In genomic region chr1:82289116-82289989, GRCm38 (mm10) we compare ENCODE assay signal across 9 mouse cellular contexts. TPM values are rescaled to one million over a fixed set of nuclear protein-coding genes. Genes with fewer than 3 reads are reported as not detected.
DNase-seq lines count a peak whose midpoint lies in the region; ATAC-seq and TF ChIP-seq lines count a peak whose summit lies in the region.
"Had no signal": no experiment of that assay in that cellular context is flagged by ENCODE, and none has a peak within 500 bp of the region (broad histone marks: within the 10 kb centered on the region; RNA-seq: fewer than 3 reads in every experiment).

No protein-coding gene starts in this region.

- no peak for TF ChIP-seq EP300 in heart, adult 2 months (IDR thresholded peaks at IDR 0.05; ENCODE audit: insufficient read depth, low read depth, low read length)

- H3K79me2 ChIP-seq in heart, adult 2 months (replicated peaks; ENCODE audit: control insufficient read depth, insufficient read depth, low read length): peaks cover 8% of the 10 kb centered on the region; the same call in 1 of the 2 replicates

- H3K4me3 ChIP-seq in thymus, adult 2 months (ENCODE audit: control insufficient read depth, insufficient read depth, low read length): 0 out of 2 replicates have a peak overlapping the region, but pooled peaks have one; percentile 45
- H3K4me3 ChIP-seq in heart, adult 2 months: peak overlapping the region; percentile 67
- H3K4me3 ChIP-seq in kidney, postnatal 0 days (replicated peaks; ENCODE audit: low read depth, low read length): peak overlapping the region; percentile 68
- H3K4me3 ChIP-seq in midbrain, embryonic 13.5 days (replicated peaks): peak overlapping the region; percentile 79

- H3K4me2 ChIP-seq in kidney, postnatal 0 days (ENCODE audit: low read length): peak overlapping the region; percentile 82
- peak overlapping the region; percentile 82 for H3K4me2 ChIP-seq in midbrain, embryonic 13.5 days (replicated peaks)

- peaks cover 16% of the 10 kb centered on the region for H3K4me1 ChIP-seq in thymus, adult 2 months (replicated peaks; ENCODE audit: control insufficient read depth, insufficient read depth, low read length)
- H3K4me1 ChIP-seq in heart, adult 2 months (ENCODE audit: control insufficient read depth, insufficient read depth, low read length): no peaks in the 10 kb centered on the region; the same call in none of the 2 replicates
- H3K4me1 ChIP-seq in kidney, postnatal 0 days (replicated peaks; ENCODE audit: insufficient read depth, low read length): peaks cover 17% of the 10 kb centered on the region; the same call in 1 of the 2 replicates
- peaks cover 66% of the 10 kb centered on the region for H3K4me1 ChIP-seq in midbrain, embryonic 13.5 days (replicated peaks)

- TF ChIP-seq CTCF in thymus, adult 2 months (IDR thresholded peaks at IDR 0.05; ENCODE audit: borderline replicate concordance, control insufficient read depth, extremely low read depth, insufficient read depth, low read length, poor library complexity): no peak
- no peak for TF ChIP-seq CTCF in heart, adult 2 months (IDR thresholded peaks at IDR 0.05)
- no peak for TF ChIP-seq CTCF in kidney, postnatal 0 days (IDR thresholded peaks at IDR 0.05; ENCODE audit: low read depth)

- ATAC-seq in kidney, postnatal 0 days (replicated peaks; ENCODE audit: low FRiP score, low read depth): no peak
- ATAC-seq in midbrain, embryonic 13.5 days: no peak

- peak; percentile 3 for DNase-seq in adrenal gland, adult 2 months
- no peak for DNase-seq in adrenal gland, adult 8-10 months
- no peak for DNase-seq in thymus, adult 2 months
- DNase-seq in thymus, postnatal 10 days (ENCODE audit: low spot score in 2 of 2): no peak
- no peak for DNase-seq in heart, adult 2 months
- DNase-seq in kidney, postnatal 0 days (ENCODE audit: low spot score): no peak
- no peak for DNase-seq in spleen, postnatal 10 days (ENCODE audit: low spot score in 2 of 2)

- 73% methylated on average over 35 of the region's 35 CpGs for WGBS in thymus, adult 2 months
- WGBS in heart, adult 2 months: 55% methylated on average over 35 of the region's 35 CpGs
- WGBS in kidney, postnatal 0 days: 70% methylated on average over 35 of the region's 35 CpGs
- 68% methylated on average over 33 of the region's 35 CpGs for WGBS in midbrain, embryonic 13.5 days

- TF ChIP-seq POLR2A in thymus, adult 2 months (IDR thresholded peaks at IDR 0.05; ENCODE audit: control insufficient read depth, extremely low read depth, insufficient read depth, low read length, poor library complexity): no peak
- no peak for TF ChIP-seq POLR2A in heart, adult 2 months (IDR thresholded peaks at IDR 0.05; ENCODE audit: insufficient read depth, low read depth, low read length)

- no peaks in the 10 kb centered on the region for H3K9me3 ChIP-seq in kidney, postnatal 0 days (replicated peaks; ENCODE audit: low read length)
- H3K9me3 ChIP-seq in midbrain, embryonic 13.5 days: no peaks in the 10 kb centered on the region

- H3K27ac ChIP-seq in thymus, adult 2 months (ENCODE audit: control insufficient read depth, insufficient read depth, low read length): no peak overlapping the region
- peak overlapping the region; percentile 82 for H3K27ac ChIP-seq in heart, adult 2 months
- H3K27ac ChIP-seq in kidney, postnatal 0 days: peak overlapping the region; percentile 94; the same call in 1 of the 2 replicates
- H3K27ac ChIP-seq in midbrain, embryonic 13.5 days: peak overlapping the region; percentile 98

- intact Hi-C loops in heart, adult 2 months (cut with DNase I): loop anchor here (5.0 to 10.0 kb wide), 3 partner anchors 275 to 592 kb away; no protein-coding TSS in a partner anchor

- peak overlapping the region; percentile 69 for H3K9ac ChIP-seq in heart, adult 2 months (ENCODE audit: low read depth, low read length)
- peak overlapping the region; percentile 62 for H3K9ac ChIP-seq in kidney, postnatal 0 days (ENCODE audit: low read depth, low read length)
- peak overlapping the region; percentile 88 for H3K9ac ChIP-seq in midbrain, embryonic 13.5 days (replicated peaks)

- H3K27me3 ChIP-seq in thymus, adult 2 months (ENCODE audit: control insufficient read depth, insufficient read depth, low read length): peaks cover 24% of the 10 kb centered on the region
- 0 out of 2 replicates have a peak, but pooled peaks cover 2% of the 10 kb centered on the region for H3K27me3 ChIP-seq in heart, adult 2 months (ENCODE audit: control insufficient read depth, insufficient read depth, low read length)
- H3K27me3 ChIP-seq in kidney, postnatal 0 days (ENCODE audit: insufficient read depth, low read length): no peaks in the 10 kb centered on the region
- H3K27me3 ChIP-seq in midbrain, embryonic 13.5 days: no peaks in the 10 kb centered on the region

- H3K36me3 ChIP-seq in thymus, adult 2 months (ENCODE audit: control insufficient read depth, insufficient read depth, low read length): no peaks in the 10 kb centered on the region
- no peaks in the 10 kb centered on the region for H3K36me3 ChIP-seq in heart, adult 2 months (ENCODE audit: control insufficient read depth, insufficient read depth, low read length)
- no peaks in the 10 kb centered on the region for H3K36me3 ChIP-seq in kidney, postnatal 0 days (ENCODE audit: insufficient read depth, low read length)
- H3K36me3 ChIP-seq in midbrain, embryonic 13.5 days: peaks cover 14% of the 10 kb centered on the region

RNA-seq across cellular contexts. Expression of gene Irs1, which starts 1.9 kb away (rescaled TPM):
- total RNA-seq in adrenal gland, adult 2 months (2021): 10 to 100 TPM in 1 of 2 experiments, 1 to 10 TPM in 1; 9.6 to 15.6 TPM
- polyA plus RNA-seq in adrenal gland, adult 2 months (2012; rRNA removed): 7.2 and 7.5 TPM in 2 replicates
- 10 to 100 TPM in 3 of 4 experiments, 1 to 10 TPM in 1; 7.9 to 17.1 (median 13.2) TPM for total RNA-seq in adrenal gland, adult 8-10 months (2022)
- 1.8 and 2.2 TPM in 2 replicates for polyA plus RNA-seq in thymus, adult 2 months (2012; rRNA removed)
- total RNA-seq in heart, adult 2 months (2021): 10 to 100 TPM; 39.9 to 50.0 TPM
- 10.5 and 15.4 TPM in 2 replicates for polyA plus RNA-seq in heart, adult 2 months (2012; rRNA removed)
- polyA plus RNA-seq in kidney, postnatal 0 days (2015; fragmentation: Nextera tagmentation; extraction: Ambion mirVana): 3.0 and 3.1 TPM in 2 replicates
- polyA plus RNA-seq in midbrain, embryonic 13.5 days (2015; fragmentation: Nextera tagmentation; extraction: Ambion mirVana): 6.6 and 7.9 TPM in 2 replicates

RNA-seq across cellular contexts. Expression of gene Rhbdd1, which starts 26.9 kb away (rescaled TPM):
- total RNA-seq in adrenal gland, adult 2 months (2021): 10 to 100 TPM; 32.5 to 37.2 TPM
- polyA plus RNA-seq in adrenal gland, adult 2 months (2012; rRNA removed): 13.4 and 15.4 TPM in 2 replicates
- total RNA-seq in adrenal gland, adult 8-10 months (2022): 10 to 100 TPM; 36.5 to 39.7 (median 36.7) TPM
- 9.8 and 10.7 TPM in 2 replicates for polyA plus RNA-seq in thymus, adult 2 months (2012; rRNA removed)
- total RNA-seq in heart, adult 2 months (2021): 10 to 100 TPM; 11.2 to 11.3 TPM
- 10.7 and 14.0 TPM in 2 replicates for polyA plus RNA-seq in heart, adult 2 months (2012; rRNA removed)
- 8.0 and 8.6 TPM in 2 replicates for polyA plus RNA-seq in kidney, postnatal 0 days (2015; fragmentation: Nextera tagmentation; extraction: Ambion mirVana)
- polyA plus RNA-seq in midbrain, embryonic 13.5 days (2015; fragmentation: Nextera tagmentation; extraction: Ambion mirVana): 4.8 and 6.2 TPM in 2 replicates

RNA-seq across cellular contexts. Expression of gene Gm9747, which starts 56.4 kb away (rescaled TPM):
- not detected for total RNA-seq in adrenal gland, adult 2 months (2021)
- polyA plus RNA-seq in adrenal gland, adult 2 months (2012; rRNA removed): not detected in 2 replicates
- total RNA-seq in adrenal gland, adult 8-10 months (2022): not detected
- polyA plus RNA-seq in thymus, adult 2 months (2012; rRNA removed): not detected in 2 replicates
- not detected for total RNA-seq in heart, adult 2 months (2021)
- 0.04 TPM in 1 of 2 replicates, not detected in the other for polyA plus RNA-seq in heart, adult 2 months (2012; rRNA removed)
- polyA plus RNA-seq in kidney, postnatal 0 days (2015; fragmentation: Nextera tagmentation; extraction: Ambion mirVana): 10.8 and 11.1 TPM in 2 replicates
- 20.9 and 21.0 TPM in 2 replicates for polyA plus RNA-seq in midbrain, embryonic 13.5 days (2015; fragmentation: Nextera tagmentation; extraction: Ambion mirVana)
- total RNA-seq: left cerebral cortex, postnatal 36 days had no signal

Comparison
In these comparisons a context has a peak if more than half of its experiments do, and no peak if none do; other contexts are left out.
1. RNA of gene Gm9747, which starts 56.4 kb away (polyA plus RNA-seq): 20.9 to 21.0 TPM in midbrain, embryonic 13.5 days and 10.8 to 11.1 TPM in kidney, postnatal 0 days; 0.04 TPM in heart, adult 2 months, not detected in adrenal gland, adult 2 months and not detected in thymus, adult 2 months; every median in the first group is over 10 times any median in the second.
2. Peak in every context shown above with its lines, with median percentiles within 50 percentile points of each other: H3K4me3 ChIP-seq and H3K9ac ChIP-seq.